Mouse (Mus musculus) neural tube, embryonic 11.5 days (tissue): ENCODE measurements around the gene Eml2. TPM values are rescaled to one million over a fixed set of nuclear protein-coding genes. Genes with fewer than 3 reads are reported as not detected.
"Not testable (repeated sequence)": the region's sequence is repeated elsewhere in the genome, so short reads cannot be mapped to it uniquely, and the experiment has no call there.

Experiments used
- ATAC-seq: fragments of 200-750 bp; cut with Nextera tagmentation; 2 replicates; pipeline ENCODE4 v1.8.0; 2017; ENCODE audit warnings: moderate number of reproducible peaks, mild to moderate bottlenecking, moderate TSS enrichment, moderate library complexity; ENCODE audit not compliant: insufficient read depth, low FRiP score, low TSS enrichment
- DNase-seq: peaks from one replicate; pipeline ENCODE4 v3.0.0-alpha.2; 2015; ENCODE audit warnings: low spot score
- H3K27ac ChIP-seq: fragments of 300-500 bp; sonication (generic); 2 replicates; pipeline ENCODE4 v1.5.1; 2014; ENCODE audit warnings: low read depth, mild to moderate bottlenecking, low read length
- H3K27me3 ChIP-seq: fragments of 300-500 bp; sonication (generic); 2 replicates; pipeline ENCODE4 v1.6.1; 2014; ENCODE audit warnings: mild to moderate bottlenecking, low read length, mixed read lengths; ENCODE audit not compliant: control insufficient read depth, insufficient read depth
- H3K36me3 ChIP-seq: fragments of 300-500 bp; sonication (generic); 2 replicates; pipeline ENCODE4 v1.6.1; 2014; ENCODE audit warnings: mild to moderate bottlenecking, low read length, moderate library complexity, mixed read lengths; ENCODE audit not compliant: control insufficient read depth, insufficient read depth
- H3K4me1 ChIP-seq: fragments of 300-500 bp; sonication (generic); 2 replicates; pipeline ENCODE4 v1.6.1; 2014; ENCODE audit warnings: low read length, mixed read lengths; ENCODE audit not compliant: control insufficient read depth, insufficient read depth
- H3K4me2 ChIP-seq: fragments of 300-500 bp; sonication (generic); 2 replicates; pipeline ENCODE4 v1.6.1; 2014; ENCODE audit warnings: low read depth, mild to moderate bottlenecking, moderate library complexity
- H3K4me3 ChIP-seq: fragments of 300-500 bp; sonication (generic); 2 replicates; pipeline ENCODE4 v1.5.1; 2014; ENCODE audit warnings: low read depth, low read length
- H3K9ac ChIP-seq: fragments of 300-500 bp; sonication (generic); 2 replicates; pipeline ENCODE4 v1.6.1; 2014; ENCODE audit warnings: mild to moderate bottlenecking, low read length
- H3K9me3 ChIP-seq: fragments of 300-500 bp; sonication (generic); 2 replicates; pipeline ENCODE4 v1.6.1; 2016; ENCODE audit warnings: low read length; ENCODE audit not compliant: control insufficient read depth
- WGBS: fragments of 180-500 bp; shearing (Covaris S2); extraction: QIAGEN DNeasy Blood & Tissue Kit; methylation state at CpG from one replicate; pipeline ENCODE4 v1.1.7; 2014; 5-methylcytosine and 5-hydroxymethylcytosine counted together
- polyA plus RNA-seq: library from polyadenylated mRNA; unstranded; fragments of >200 nt; fragmentation: Nextera tagmentation; extraction: Ambion mirVana; gene quantifications from 2 replicates; pipeline ENCODE4 v1.2.1, GENCODE M21; 2014

The Eml2 gene
- polyA plus RNA-seq, 1 experiment from 2014 or later, result 2.0 TPM

- Histone ChIP-seq H3K27me3 (no peaks in the 10 kb centered on the region), H3K27ac (no peak overlapping the region), H3K4me2 (no peak overlapping the region), H3K4me3 (no peak overlapping the region), H3K36me3 (no peaks in the 10 kb centered on the region; the same call in 1 of the 2 replicates), H3K9ac (no peak overlapping the region), H3K4me1 (peaks cover 15% of the 10 kb centered on the region), H3K9me3 (no peaks in the 10 kb centered on the region)
- WGBS, result 89% methylated on average over 10 of the region's 10 CpGs
- DNase-seq (no peak), ATAC-seq (no peak)
Observed at GRCm38 (mm10) chr7:19146793-19147192, 29.4 kb upstream of the Eml2 start.

GRCm38 (mm10) chr7:19147497-19148045 is 28.6 kb upstream of the Eml2 start:
- H3K9ac ChIP-seq, result no peak overlapping the region
- no peaks in the 10 kb centered on the region for H3K27me3 ChIP-seq
- no peak overlapping the region; the same call in 1 of the 2 replicates for H3K4me2 ChIP-seq
- no peak overlapping the region for H3K4me3 ChIP-seq
- DNase-seq, result no peak
- H3K4me1 ChIP-seq, result peaks cover 15% of the 10 kb centered on the region
- 53% methylated on average over 6 of the region's 6 CpGs for WGBS
- no peaks in the 10 kb centered on the region; the same call in 1 of the 2 replicates for H3K36me3 ChIP-seq
- no peaks in the 10 kb centered on the region for H3K9me3 ChIP-seq
- no peak for ATAC-seq
- H3K27ac ChIP-seq, result no peak overlapping the region

GRCm38 (mm10) chr7:19148180-19148874 is 27.9 kb upstream of the Eml2 start:
- DNase-seq, result no peak
- Histone ChIP-seq H3K9me3 (no peaks in the 10 kb centered on the region), H3K27me3 (no peaks in the 10 kb centered on the region), H3K4me2 (peak overlapping the region; percentile 90), H3K4me1 (peaks cover 15% of the 10 kb centered on the region), H3K27ac (0 out of 2 replicates have a peak overlapping the region, but pooled peaks have one; percentile 3), H3K4me3 (peak overlapping the region; percentile 57), H3K36me3 (peaks cover 5% of the 10 kb centered on the region; the same call in 1 of the 2 replicates), H3K9ac (peak overlapping the region; percentile 39)
- 13% methylated on average over 20 of the region's 20 CpGs for WGBS
- ATAC-seq, result no peak

- peak; percentile 97 for ATAC-seq
- peaks cover 15% of the 10 kb centered on the region for H3K4me1 ChIP-seq
- H3K27me3 ChIP-seq, result no peaks in the 10 kb centered on the region
- H3K36me3 ChIP-seq, result peaks cover 10% of the 10 kb centered on the region
- peak within 1 kb of the TSS; percentile 49 for H3K9ac ChIP-seq
- H3K9me3 ChIP-seq, result no peaks in the 10 kb centered on the region
- peak within 1 kb of the TSS; percentile 57 for H3K4me3 ChIP-seq
- peak within 1 kb of the TSS; percentile 90 for H3K4me2 ChIP-seq
- peak within 1 kb of the TSS; percentile 9; the same call in 1 of the 2 replicates for H3K27ac ChIP-seq
- 0% methylated on average over 43 of the region's 43 CpGs for WGBS
- peak; percentile 98 for DNase-seq
Observed at GRCm38 (mm10) chr7:19148875-19149541, 27.2 kb upstream of the Eml2 start, which contains the start of gene Qpctl. Gene Qpctl (minus strand): TSS chr7:19149291.

- Histone ChIP-seq H3K9me3 (no peaks in the 10 kb centered on the region), H3K4me3 (peak within 1 kb of the TSS; percentile 57), H3K27me3 (no peaks in the 10 kb centered on the region), H3K4me1 (peaks cover 15% of the 10 kb centered on the region), H3K36me3 (peaks cover 12% of the 10 kb centered on the region), H3K27ac (peak within 1 kb of the TSS; percentile 9; the same call in 1 of the 2 replicates), H3K4me2 (peak within 1 kb of the TSS; percentile 90), H3K9ac (peak within 1 kb of the TSS; percentile 49)
- DNase-seq (peak; percentile 96), ATAC-seq (peak; percentile 88)
- WGBS, result under 1% methylated on average over 24 of the region's 24 CpGs
Observed at GRCm38 (mm10) chr7:19149626-19150025, 26.6 kb upstream of the Eml2 start, which contains the start of gene Snrpd2. Gene Snrpd2 (plus strand): TSS chr7:19149722.

- H3K4me1 ChIP-seq, result peaks cover 15% of the 10 kb centered on the region
- not testable (repeated sequence) for H3K27me3 ChIP-seq, H3K4me3 ChIP-seq, H3K27ac ChIP-seq, DNase-seq, H3K9me3 ChIP-seq, ATAC-seq, H3K9ac ChIP-seq
- WGBS, result 94% methylated on average over 10 of the region's 10 CpGs
- peak overlapping the region; percentile 61; the same call in 1 of the 2 replicates for H3K4me2 ChIP-seq
- peaks cover 14% of the 10 kb centered on the region for H3K36me3 ChIP-seq
Observed at GRCm38 (mm10) chr7:19151121-19151520, 25.1 kb upstream of the Eml2 start.

- H3K4me3 ChIP-seq, result no peak overlapping the region
- ATAC-seq (no peak), DNase-seq (no peak)
- H3K27me3 ChIP-seq, result peaks cover 8% of the 10 kb centered on the region
- no peaks in the 10 kb centered on the region for H3K9me3 ChIP-seq
- no peak overlapping the region for H3K4me2 ChIP-seq
- H3K9ac ChIP-seq, result no peak overlapping the region
- WGBS, result 85% methylated on average over 8 of the region's 8 CpGs
- H3K4me1 ChIP-seq, result peaks cover 7% of the 10 kb centered on the region
- no peak overlapping the region for H3K27ac ChIP-seq
- H3K36me3 ChIP-seq, result peaks cover 14% of the 10 kb centered on the region
Observed at GRCm38 (mm10) chr7:19154796-19155195, 21.4 kb upstream of the Eml2 start.

- Histone ChIP-seq H3K4me1 (no peaks in the 10 kb centered on the region; the same call in 1 of the 2 replicates), H3K36me3 (peaks cover 14% of the 10 kb centered on the region), H3K4me3 (no peak overlapping the region), H3K9me3 (no peaks in the 10 kb centered on the region), H3K9ac (no peak overlapping the region), H3K4me2 (no peak overlapping the region), H3K27me3 (peaks cover 10% of the 10 kb centered on the region), H3K27ac (no peak overlapping the region)
- ATAC-seq (no peak), DNase-seq (no peak)
- 57% methylated on average over 13 of the region's 13 CpGs for WGBS
Observed at GRCm38 (mm10) chr7:19155825-19156475, 20.3 kb upstream of the Eml2 start.
